Mouse (Mus musculus) layer of hippocampus, adult 9-10 months (tissue): Measurements from ENCODE around the gene Zfp951.
"Not testable (repeated sequence)": the region's sequence is repeated elsewhere in the genome, so short reads cannot be mapped to it uniquely, and the experiment has no call there.

Experiments
- DNase-seq: peaks from one replicate; pipeline ENCODE4 v3.0.0; 2022; ENCODE audit warnings: low spot score

Gene Zfp951

GRCm38 (mm10) chr5:104859962-104860525 lies at the start of gene Zfp951:
Zfp951 (minus strand) TSS chr5:104860070.
- DNase-seq: peak; percentile 79

DNA sequence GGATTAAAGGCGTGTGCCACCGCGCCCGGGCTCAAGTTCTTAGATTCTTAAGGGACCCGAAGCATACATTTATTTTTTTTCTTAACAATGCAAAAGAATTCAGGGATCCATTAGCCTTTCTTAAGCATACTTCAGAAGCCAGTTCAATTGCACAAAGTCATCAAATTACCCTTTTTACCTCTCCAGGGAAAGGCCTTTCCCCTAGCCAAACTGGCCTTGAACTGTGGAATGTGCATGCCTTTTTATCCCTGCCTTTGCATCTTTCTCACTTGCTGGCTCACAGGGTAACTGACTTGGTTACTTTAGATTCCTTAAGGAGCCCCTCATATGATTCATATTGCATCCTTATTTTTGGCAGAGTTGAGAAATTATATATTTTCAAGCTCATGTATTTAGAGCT lies 46.7 kb upstream of the Zfp951 start:
- DNase-seq: not testable (repeated sequence)

DNA sequence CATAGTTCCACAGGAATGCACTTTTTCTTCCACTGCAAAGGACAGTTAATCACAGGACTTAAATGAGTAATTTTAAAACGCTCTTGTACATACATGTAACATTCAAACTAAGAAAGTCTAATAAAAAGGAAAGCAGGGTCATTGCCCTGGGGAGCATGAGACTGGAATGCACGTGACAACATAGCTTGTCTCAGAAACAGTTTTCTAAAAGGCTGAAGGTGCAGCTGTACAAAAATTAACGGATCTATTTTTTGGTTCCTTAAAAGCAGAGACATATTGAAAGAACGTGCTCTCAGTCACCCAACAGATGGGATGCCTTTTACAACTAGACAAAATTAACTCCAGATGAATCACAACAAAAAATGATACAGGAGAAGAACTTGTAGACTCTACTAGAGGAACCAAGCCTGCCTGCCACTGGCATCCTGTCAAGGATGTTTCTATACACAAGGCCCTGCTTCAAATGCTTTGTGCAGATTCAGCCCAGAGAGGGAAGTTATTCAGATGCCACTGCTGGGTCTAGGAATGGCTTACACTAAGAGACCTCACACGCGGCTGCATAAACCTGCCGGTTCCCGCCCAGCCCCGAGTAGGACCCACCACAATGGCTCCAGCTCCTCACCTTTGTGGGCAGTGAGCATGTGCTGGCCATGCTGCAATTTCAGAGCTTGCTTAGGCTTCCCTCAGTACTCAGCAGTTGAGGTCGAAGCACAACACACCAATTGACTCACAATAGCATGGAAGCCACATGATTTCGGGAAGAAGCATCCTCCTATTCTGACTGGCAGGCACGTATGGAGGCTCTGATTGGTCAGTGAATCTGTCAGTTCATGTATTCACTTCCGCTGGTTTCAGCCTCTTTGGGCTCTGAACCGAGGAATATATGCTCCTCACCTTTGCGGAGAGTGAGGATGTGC lies 567 bp downstream of the Zfp951 start:
- DNase-seq: not testable (repeated sequence)

GRCm38 (mm10) chr5:104854546-104854945 lies 5.3 kb downstream of the Zfp951 start:
- not testable (repeated sequence) for DNase-seq

GRCm38 (mm10) chr5:104833330-104833729 lies 26.5 kb downstream of the Zfp951 start:
- DNase-seq: no peak

DNA sequence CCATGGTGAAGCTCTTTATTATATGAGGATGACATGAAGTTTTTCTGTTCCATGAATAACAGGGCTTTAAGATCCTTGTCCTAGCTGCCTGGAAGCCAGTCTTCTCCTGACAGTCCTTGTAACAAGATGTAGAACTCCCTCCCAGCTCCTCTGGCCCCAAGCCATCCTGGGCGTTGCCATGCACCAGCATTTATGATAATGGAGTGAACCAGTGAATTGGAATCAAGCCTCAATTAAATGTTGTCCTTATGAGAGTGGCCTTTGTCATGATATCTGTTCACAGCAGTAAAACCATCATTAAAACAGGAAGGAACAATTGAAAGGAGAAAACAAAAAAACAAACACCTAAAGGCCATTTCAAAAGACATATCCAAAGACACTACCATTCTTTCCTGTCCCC lies 30.3 kb downstream of the Zfp951 start:
- DNase-seq: no peak

DNA sequence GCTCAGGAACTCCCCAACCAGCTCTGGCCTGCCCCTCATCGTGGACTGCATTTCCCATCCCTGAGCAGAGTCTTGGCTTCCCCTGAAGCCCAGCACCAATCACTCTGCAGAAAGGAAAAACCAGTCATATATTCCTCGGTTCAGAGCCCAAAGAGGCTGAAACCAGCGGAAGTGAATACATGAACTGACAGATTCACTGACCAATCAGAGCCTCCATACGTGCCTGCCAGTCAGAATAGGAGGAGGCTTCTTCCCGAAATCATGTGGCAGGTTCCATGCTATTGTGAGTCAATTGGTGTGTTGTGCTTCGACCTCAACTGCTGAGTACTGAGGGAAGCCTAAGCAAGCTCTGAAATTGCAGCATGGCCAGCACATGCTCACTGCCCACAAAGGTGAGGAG lies 89.7 kb downstream of the Zfp951 start:
- not testable (repeated sequence) for DNase-seq
